Mouse (Mus musculus) lung, postnatal 0 days (tissue): ENCODE measurements at regions not wholly inside any gene's neighbourhood (a gene's known extent, or its start where the extent isn't known, plus 50 kb on each side); places are given as distances from the start of the nearest gene placed in this dataset.

Experiments
- CTCF ChIP-seq: IDR thresholded peaks from 2 replicates; pipeline ENCODE4 v1.5.1; 2016; ENCODE audit warnings: antibody characterized with exemption, mild to moderate bottlenecking
- EP300 ChIP-seq: IDR thresholded peaks from 2 replicates; pipeline ENCODE4 v1.6.1; 2016; ENCODE audit warnings: antibody characterized with exemption, mild to moderate bottlenecking, control low read depth

DNA sequence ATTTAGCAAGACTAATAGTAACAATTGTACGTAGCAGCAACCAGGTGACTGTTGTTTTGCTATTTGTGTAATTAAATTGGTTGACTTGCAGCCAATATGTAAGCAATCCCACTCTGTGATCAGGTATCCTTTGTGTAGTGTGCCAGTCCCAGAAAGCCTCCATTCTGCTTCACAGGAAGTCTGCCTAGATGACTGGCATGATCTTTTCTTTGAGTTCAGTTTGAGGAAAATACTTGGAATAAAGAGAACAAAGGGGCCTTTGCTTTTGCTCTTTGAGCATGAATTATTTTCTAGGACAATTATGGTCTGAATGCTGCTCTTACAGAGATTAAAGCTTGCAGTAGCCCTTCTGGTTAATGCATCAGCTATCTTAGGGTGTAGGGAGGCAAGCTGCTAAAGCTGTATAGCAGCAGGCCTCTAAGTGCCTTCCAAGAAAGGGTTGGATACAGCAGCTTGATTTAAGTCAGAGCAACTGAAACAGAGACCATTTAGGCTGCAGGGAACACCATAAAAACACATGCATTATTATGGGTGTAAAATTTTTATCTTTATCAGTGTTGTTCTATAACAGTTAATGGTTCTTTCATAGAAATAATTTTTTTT lies 271.3 kb upstream of the Slc39a10 start:
- no peak for TF ChIP-seq EP300
- no peak for TF ChIP-seq CTCF
